Mouse (Mus musculus) cerebellum, adult 2 months (tissue): ENCODE results near the gene Baz1a.

Experiments used
- CTCF ChIP-seq: fragments of 200-500 bp; IDR thresholded peaks from 2 replicates; pipeline ENCODE4 v1.5.1; 2011; ENCODE audit warnings: low read depth, mild to moderate bottlenecking, control low read depth, low read length, moderate library complexity, borderline replicate concordance; ENCODE audit not compliant: insufficient read depth
- POLR2A ChIP-seq: fragments of 200-500 bp; IDR thresholded peaks from 2 replicates; pipeline ENCODE4 v1.6.1; 2011; ENCODE audit warnings: low read length, control low read depth, borderline replicate concordance; ENCODE audit not compliant: insufficient read depth

DNA sequence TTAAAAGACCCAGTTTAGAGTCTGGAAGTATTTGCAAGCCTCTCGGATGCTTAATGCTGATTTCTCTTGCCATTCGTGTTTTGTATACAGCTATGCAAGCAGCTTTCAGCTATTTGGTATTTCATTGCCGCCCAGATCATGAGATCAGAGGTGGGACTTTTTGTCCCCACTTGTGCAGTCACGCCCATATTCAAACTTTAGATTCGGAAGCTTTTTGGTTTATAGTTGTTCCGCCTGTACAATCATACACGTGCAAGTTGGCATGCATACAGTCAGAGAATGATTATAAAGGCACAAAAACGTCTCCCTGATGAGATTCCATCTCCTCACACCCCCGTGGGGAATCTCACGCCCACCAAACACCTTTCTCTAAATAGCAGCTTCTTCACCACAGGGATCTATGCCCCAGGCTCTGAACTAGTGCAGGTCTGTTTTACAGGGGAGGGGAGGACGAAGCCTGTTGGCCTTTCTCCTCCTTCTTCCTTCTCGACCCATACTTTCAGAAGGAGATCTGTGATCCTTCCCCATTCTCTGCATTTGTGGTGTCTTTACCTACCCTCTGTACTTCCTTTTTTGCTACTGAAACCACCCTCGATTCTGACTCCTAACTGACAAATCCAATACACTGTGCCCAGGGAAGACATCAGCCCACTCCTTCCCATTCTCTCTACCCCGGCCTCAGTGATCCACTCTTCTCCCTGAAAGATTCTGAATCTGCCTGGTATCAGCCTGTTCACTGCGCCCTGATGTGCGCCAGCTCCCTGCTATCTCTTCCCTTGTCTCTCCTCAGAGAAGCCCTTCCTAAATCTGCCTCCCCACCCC is 20.7 kb downstream of the Baz1a start:
- TF ChIP-seq CTCF = no peak
- no peak for TF ChIP-seq POLR2A
